Comparison of ENCODE assay signal across 8 mouse cellular contexts in the genomic region with DNA sequence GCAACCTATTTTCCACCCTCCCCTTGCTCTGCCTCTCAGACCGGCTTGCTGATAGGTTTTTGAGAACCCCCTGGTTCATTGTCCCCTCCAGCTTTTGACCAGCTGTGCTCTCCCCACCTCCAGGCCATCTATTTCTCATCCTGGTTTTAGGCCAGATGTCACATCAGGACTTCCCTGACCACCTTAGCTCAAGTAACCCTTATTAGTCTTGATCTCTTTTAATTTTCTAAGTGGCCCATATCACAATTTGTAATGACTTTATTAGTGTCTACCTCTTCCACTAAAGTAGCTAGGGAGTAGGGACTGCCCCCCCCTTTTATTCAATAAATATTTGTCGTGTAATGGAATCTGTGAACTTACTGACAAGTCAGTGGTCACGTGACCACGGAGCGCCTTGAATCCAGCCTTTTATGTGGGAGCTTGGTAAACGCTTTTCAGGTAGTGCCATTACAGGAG. TPM values are rescaled to one million over a fixed set of nuclear protein-coding genes. Genes with fewer than 3 reads are reported as not detected.
DNase-seq lines count a peak whose midpoint lies in the region; ATAC-seq and TF ChIP-seq lines count a peak whose summit lies in the region.

No protein-coding gene starts in this region.

- TF ChIP-seq POLR2A in cerebellum, adult 2 months (IDR thresholded peaks at IDR 0.05; ENCODE audit: borderline replicate concordance, insufficient read depth, low read length) = no peak

- peak overlapping the region; percentile 58; the same call in 1 of the 2 replicates for H3K27ac ChIP-seq in cerebellum, adult 2 months (ENCODE audit: insufficient read depth, low read length)
- peak overlapping the region; percentile 85 for H3K27ac ChIP-seq in embryonic facial prominence, embryonic 14.5 days (replicated peaks; ENCODE audit: low read depth, low read length)
- H3K27ac ChIP-seq in intestine, postnatal 0 days (ENCODE audit: low read depth, low read length) = peak overlapping the region; percentile 92

- no peak for ATAC-seq in embryonic facial prominence, embryonic 14.5 days (ENCODE audit: low read depth)
- peak; percentile 11; the same call in 1 of the 2 replicates for ATAC-seq in intestine, postnatal 0 days
- 0 out of 2 replicates have a peak, but pooled peaks have one; percentile 2 for ATAC-seq in megakaryocyte, adult 5-6 weeks (ENCODE audit: poor library complexity, severe bottlenecking)

- DNase-seq in cerebellum, adult 2 months = peak in 1 of 2 experiments; percentile 44
- no peak for DNase-seq in cerebellum, postnatal 4 days (ENCODE audit: low spot score in 2 of 2)
- peak; percentile 80 for DNase-seq in embryonic facial prominence, embryonic 14.5 days (ENCODE audit: low spot score)
- DNase-seq in urinary bladder, adult 2 months (ENCODE audit: low spot score) = no peak
- no peak for DNase-seq in layer of hippocampus, adult 9-10 months (ENCODE audit: low spot score)

- H3K9me3 ChIP-seq in E14TG2a.4 (ENCODE audit: low read length) = no peaks in the 10 kb centered on the region
- H3K9me3 ChIP-seq in embryonic facial prominence, embryonic 14.5 days (ENCODE audit: control insufficient read depth, low read length) = no peaks in the 10 kb centered on the region
- H3K9me3 ChIP-seq in intestine, postnatal 0 days (ENCODE audit: control insufficient read depth) = no peaks in the 10 kb centered on the region

- under 1% methylated on average over 6 of the region's 6 CpGs for WGBS in cerebellum, adult 2 months
- WGBS in embryonic facial prominence, embryonic 14.5 days = 1% methylated on average over 6 of the region's 6 CpGs
- WGBS in intestine, postnatal 0 days = 1% methylated on average over 6 of the region's 6 CpGs

- 0 out of 2 replicates have a peak, but pooled peaks cover 3% of the 10 kb centered on the region for H3K4me1 ChIP-seq in cerebellum, adult 2 months (ENCODE audit: control insufficient read depth, insufficient read depth, low read length)
- peaks cover 50% of the 10 kb centered on the region for H3K4me1 ChIP-seq in E14TG2a.4 (replicated peaks; ENCODE audit: low read depth, low read length)
- H3K4me1 ChIP-seq in embryonic facial prominence, embryonic 14.5 days (ENCODE audit: control insufficient read depth, insufficient read depth, low read length) = 0 out of 2 replicates have a peak, but pooled peaks cover 6% of the 10 kb centered on the region
- 0 out of 2 replicates have a peak, but pooled peaks cover 5% of the 10 kb centered on the region for H3K4me1 ChIP-seq in intestine, postnatal 0 days (replicated peaks; ENCODE audit: control insufficient read depth, insufficient read depth, low read length)

- peak overlapping the region; percentile 79 for H3K4me2 ChIP-seq in embryonic facial prominence, embryonic 14.5 days (ENCODE audit: low read depth, low read length)
- peak overlapping the region; percentile 83 for H3K4me2 ChIP-seq in intestine, postnatal 0 days (replicated peaks; ENCODE audit: low read depth)

- peak overlapping the region; percentile 73 for H3K4me3 ChIP-seq in cerebellum, adult 2 months (replicated peaks; ENCODE audit: insufficient read depth, low read depth, low read length)
- H3K4me3 ChIP-seq in E14TG2a.4 (replicated peaks; ENCODE audit: low read length) = peak overlapping the region; percentile 93
- H3K4me3 ChIP-seq in embryonic facial prominence, embryonic 14.5 days (ENCODE audit: low read depth, low read length) = peak overlapping the region; percentile 84
- peak overlapping the region; percentile 80 for H3K4me3 ChIP-seq in intestine, postnatal 0 days (ENCODE audit: low read depth, low read length)

- no peak for TF ChIP-seq CTCF in cerebellum, adult 2 months (IDR thresholded peaks at IDR 0.05; ENCODE audit: borderline replicate concordance, insufficient read depth, low read depth, low read length)
- no peak for TF ChIP-seq CTCF in E14TG2a.4 (conservative IDR thresholded peaks at IDR 0.05; ENCODE audit: low read length)
- TF ChIP-seq CTCF in intestine, postnatal 0 days (IDR thresholded peaks at IDR 0.05; ENCODE audit: low read depth) = no peak

- peak overlapping the region; percentile 81 for H3K9ac ChIP-seq in embryonic facial prominence, embryonic 14.5 days (ENCODE audit: low read depth, low read length)
- peak overlapping the region; percentile 68 for H3K9ac ChIP-seq in intestine, postnatal 0 days (ENCODE audit: low read depth, low read length)

- H3K36me3 ChIP-seq in E14TG2a.4 (ENCODE audit: insufficient read depth, low read length) = peaks cover 37% of the 10 kb centered on the region
- H3K36me3 ChIP-seq in embryonic facial prominence, embryonic 14.5 days (ENCODE audit: control insufficient read depth, insufficient read depth, low read length) = peaks cover 37% of the 10 kb centered on the region
- peaks cover 27% of the 10 kb centered on the region for H3K36me3 ChIP-seq in intestine, postnatal 0 days (ENCODE audit: control insufficient read depth, insufficient read depth)

- H3K27me3 ChIP-seq in cerebellum, adult 2 months (ENCODE audit: control insufficient read depth, insufficient read depth, low read length) = no peaks in the 10 kb centered on the region
- H3K27me3 ChIP-seq in E14TG2a.4 (ENCODE audit: insufficient read depth, low read length) = no peaks in the 10 kb centered on the region
- H3K27me3 ChIP-seq in embryonic facial prominence, embryonic 14.5 days (replicated peaks; ENCODE audit: control insufficient read depth, insufficient read depth, low read length) = no peaks in the 10 kb centered on the region
- no peaks in the 10 kb centered on the region for H3K27me3 ChIP-seq in intestine, postnatal 0 days (replicated peaks; ENCODE audit: control insufficient read depth, insufficient read depth, low read length)

RNA-seq across cellular contexts. Expression of a gene that starts 0.7 kb away (rescaled TPM):
- 224 and 238 TPM in 2 replicates for polyA plus RNA-seq in cerebellum, adult 2 months (2012; rRNA removed)
- 42.3 and 42.4 TPM in 2 replicates for polyA plus RNA-seq in embryonic facial prominence, embryonic 14.5 days (2014; fragmentation: Nextera tagmentation; extraction: Ambion mirVana)
- polyA plus RNA-seq in intestine, postnatal 0 days (2015; fragmentation: Nextera tagmentation; extraction: Ambion mirVana) = 36.6 and 37.5 TPM in 2 replicates
- 19.5 and 23.3 TPM in 2 replicates for total RNA-seq in megakaryocyte, adult 5-6 weeks (2015)
- total RNA-seq in megakaryocyte, adult 5-6 weeks (2017) = 28.9 and 29.8 TPM in 2 replicates
- 57.9 and 80.8 TPM in 2 replicates for polyA plus RNA-seq in urinary bladder, adult 2 months (2012; rRNA removed)

RNA-seq across cellular contexts. Expression of a gene that starts 8.3 kb away (rescaled TPM):
- 24.1 and 24.2 TPM in 2 replicates for polyA plus RNA-seq in cerebellum, adult 2 months (2012; rRNA removed)
- polyA plus RNA-seq in embryonic facial prominence, embryonic 14.5 days (2014; fragmentation: Nextera tagmentation; extraction: Ambion mirVana) = 2.2 and 2.5 TPM in 2 replicates
- 6.3 and 6.7 TPM in 2 replicates for polyA plus RNA-seq in intestine, postnatal 0 days (2015; fragmentation: Nextera tagmentation; extraction: Ambion mirVana)
- total RNA-seq in megakaryocyte, adult 5-6 weeks (2015) = 1.4 and 1.8 TPM in 2 replicates
- total RNA-seq in megakaryocyte, adult 5-6 weeks (2017) = 0.81 and 3.2 TPM in 2 replicates
- 9.4 and 12.3 TPM in 2 replicates for polyA plus RNA-seq in urinary bladder, adult 2 months (2012; rRNA removed)

RNA-seq across cellular contexts. Expression of a gene that starts 8.5 kb away (rescaled TPM):
- 40.2 and 45.0 TPM in 2 replicates for polyA plus RNA-seq in cerebellum, adult 2 months (2012; rRNA removed)
- polyA plus RNA-seq in embryonic facial prominence, embryonic 14.5 days (2014; fragmentation: Nextera tagmentation; extraction: Ambion mirVana) = 18.2 and 20.4 TPM in 2 replicates
- polyA plus RNA-seq in intestine, postnatal 0 days (2015; fragmentation: Nextera tagmentation; extraction: Ambion mirVana) = 12.0 and 13.6 TPM in 2 replicates
- 17.1 and 18.0 TPM in 2 replicates for total RNA-seq in megakaryocyte, adult 5-6 weeks (2015)
- total RNA-seq in megakaryocyte, adult 5-6 weeks (2017) = 29.3 and 32.0 TPM in 2 replicates
- 40.5 and 45.3 TPM in 2 replicates for polyA plus RNA-seq in urinary bladder, adult 2 months (2012; rRNA removed)

RNA-seq across cellular contexts. Expression of a gene that starts 20.8 kb away (rescaled TPM):
- polyA plus RNA-seq in cerebellum, adult 2 months (2012; rRNA removed) = 30.9 and 33.9 TPM in 2 replicates
- polyA plus RNA-seq in embryonic facial prominence, embryonic 14.5 days (2014; fragmentation: Nextera tagmentation; extraction: Ambion mirVana) = 39.7 and 43.6 TPM in 2 replicates
- 53.1 and 54.1 TPM in 2 replicates for polyA plus RNA-seq in intestine, postnatal 0 days (2015; fragmentation: Nextera tagmentation; extraction: Ambion mirVana)
- 47.3 and 53.3 TPM in 2 replicates for total RNA-seq in megakaryocyte, adult 5-6 weeks (2015)
- total RNA-seq in megakaryocyte, adult 5-6 weeks (2017) = 98.8 and 106 TPM in 2 replicates
- polyA plus RNA-seq in urinary bladder, adult 2 months (2012; rRNA removed) = 29.9 and 47.6 TPM in 2 replicates

RNA-seq across cellular contexts. Expression of a gene that starts 23.0 kb away (rescaled TPM):
- 105 and 116 TPM in 2 replicates for polyA plus RNA-seq in cerebellum, adult 2 months (2012; rRNA removed)
- 99.2 and 103 TPM in 2 replicates for polyA plus RNA-seq in embryonic facial prominence, embryonic 14.5 days (2014; fragmentation: Nextera tagmentation; extraction: Ambion mirVana)
- 41.4 and 42.3 TPM in 2 replicates for polyA plus RNA-seq in intestine, postnatal 0 days (2015; fragmentation: Nextera tagmentation; extraction: Ambion mirVana)
- total RNA-seq in megakaryocyte, adult 5-6 weeks (2015) = 69.0 and 71.3 TPM in 2 replicates
- 51.7 and 58.4 TPM in 2 replicates for total RNA-seq in megakaryocyte, adult 5-6 weeks (2017)
- 98.1 and 104 TPM in 2 replicates for polyA plus RNA-seq in urinary bladder, adult 2 months (2012; rRNA removed)
